Mouse (Mus musculus) cerebellum, postnatal 14 days (tissue): ENCODE data around the gene Vti1b.

Experiments
- DNase-seq, 2 experiments: peaks; one replicate each; pipeline ENCODE4 v3.0.0; 2021; ENCODE audit warnings: mixed read lengths in 2 of 2

The Vti1b gene

GRCm38 (mm10) chr12:79136949-79137348 is 35.5 kb downstream of the Vti1b start:
- DNase-seq = no peak

DNA sequence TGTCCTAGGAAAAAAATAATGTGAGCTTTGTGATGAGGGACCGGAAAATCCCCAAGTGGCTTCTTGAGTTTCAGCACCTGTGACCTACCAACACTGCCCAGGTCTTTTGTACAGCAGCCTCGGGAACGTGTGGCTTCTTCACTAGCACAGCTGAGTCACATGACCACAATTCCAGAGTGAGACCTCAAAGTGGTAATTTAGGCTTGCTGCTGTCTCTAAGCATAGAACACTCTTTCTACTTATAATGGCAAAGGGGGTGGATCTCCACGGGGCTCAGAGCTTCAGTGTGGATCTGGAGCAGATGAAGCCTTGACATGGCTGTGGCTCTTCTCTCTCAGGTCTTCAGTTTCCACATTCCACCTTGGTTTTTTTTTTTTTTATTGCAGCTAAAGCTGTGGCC is 37.4 kb downstream of the Vti1b start:
- no peak for DNase-seq

DNA sequence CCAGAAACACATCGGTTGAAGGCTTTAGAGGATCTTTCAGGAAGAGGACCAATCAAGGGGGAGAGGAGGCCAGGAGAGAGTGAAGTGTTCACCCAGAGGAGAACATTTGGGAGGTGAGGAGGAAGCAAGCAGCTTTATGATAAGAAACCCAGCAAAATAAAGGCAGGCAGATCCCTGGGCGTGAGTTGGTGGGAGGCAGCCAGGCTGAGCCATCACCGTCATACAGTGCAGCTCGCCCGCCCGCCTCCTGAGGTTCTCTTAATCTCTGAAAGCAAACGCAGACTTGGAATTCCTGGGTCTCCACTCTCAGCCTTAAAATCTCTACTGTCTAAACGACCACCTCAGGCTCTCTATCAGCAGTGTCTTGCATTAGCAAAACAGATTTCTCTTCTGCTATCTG is 37.8 kb downstream of the Vti1b start:
- DNase-seq = no peak

DNA sequence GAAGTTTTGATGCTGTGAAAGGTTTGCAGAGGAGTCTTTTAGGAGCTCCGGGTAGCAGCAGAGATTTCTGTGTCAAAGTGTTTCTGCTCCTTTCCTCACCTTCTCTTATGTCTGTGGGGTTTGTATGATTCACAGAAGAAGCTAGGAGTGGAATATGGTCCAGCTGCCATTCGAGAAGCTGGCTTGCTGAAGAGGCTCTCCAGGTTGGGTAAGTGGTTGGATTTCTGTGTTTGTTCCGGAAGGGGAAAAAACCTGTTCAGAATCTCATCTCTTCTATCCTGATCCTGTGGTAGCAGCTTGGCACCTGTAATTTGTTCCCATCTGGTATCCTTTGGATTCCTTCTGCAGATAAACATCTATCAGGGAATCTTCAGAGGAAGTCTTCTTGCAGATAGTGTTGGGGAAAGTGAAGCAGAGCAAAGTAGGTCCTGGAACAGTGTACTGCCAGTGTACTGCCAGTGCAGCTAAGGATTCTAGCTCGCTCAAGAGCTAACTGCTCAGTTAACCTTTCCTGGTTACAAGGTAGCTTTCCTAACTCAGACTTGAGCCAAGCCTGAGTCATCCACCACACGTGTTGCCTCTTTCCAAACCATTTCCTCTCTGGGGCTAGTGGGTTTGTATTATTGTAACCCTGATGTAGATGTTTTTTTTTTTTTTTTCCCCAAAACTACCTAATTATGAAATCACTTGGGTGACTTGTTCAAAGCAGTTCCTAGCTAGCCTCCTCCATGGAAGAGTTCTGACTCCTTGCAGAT is 40.6 kb downstream of the Vti1b start:
- DNase-seq = peak; percentile 4 to 11

- DNase-seq = peak; percentile 38 to 41
Observed at GRCm38 (mm10) chr12:79131178-79131675, 41.2 kb downstream of the Vti1b start.

DNA sequence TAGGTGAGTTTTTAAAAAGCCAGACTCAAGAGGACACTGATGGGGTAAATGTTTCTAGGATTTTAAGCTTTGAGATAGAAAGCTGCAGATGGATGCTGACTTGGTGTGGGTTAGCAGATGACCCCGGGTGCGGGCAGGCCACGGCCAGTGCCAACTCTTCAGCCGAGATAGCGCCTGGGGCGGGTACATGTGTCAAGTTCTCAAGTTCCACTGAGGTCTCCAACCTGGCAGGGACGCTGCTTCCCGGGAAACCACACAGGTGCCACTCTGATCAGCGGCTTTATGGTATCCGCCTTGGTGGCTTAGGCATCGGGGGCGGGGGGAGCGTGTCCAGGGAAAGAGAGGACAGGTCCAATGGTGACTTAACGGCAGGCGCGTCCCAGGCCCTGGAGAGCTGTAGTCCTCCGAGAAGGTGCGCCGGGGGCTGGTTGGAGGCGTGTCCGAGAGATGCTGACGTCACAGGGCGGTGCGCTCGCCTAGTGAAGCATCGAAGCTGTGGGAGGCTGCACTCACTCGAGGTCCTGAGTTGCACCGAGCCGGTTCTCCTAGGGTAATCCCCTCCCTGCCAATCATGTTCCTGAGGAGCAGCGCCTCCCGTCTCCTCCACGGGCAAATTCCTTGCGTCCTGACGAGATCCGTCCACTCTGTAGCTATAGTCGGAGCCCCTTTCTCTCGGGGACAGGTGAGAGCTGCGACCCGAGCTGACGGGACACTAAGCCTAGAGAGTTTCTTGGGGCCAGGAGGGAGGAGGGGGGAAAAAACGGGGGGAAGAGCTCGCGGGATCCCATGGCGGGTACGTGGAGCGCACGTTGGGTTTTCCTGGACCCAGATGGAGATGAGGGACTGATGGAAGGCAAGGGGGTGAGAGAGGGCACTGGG is 41.9 kb downstream of the Vti1b start, which contains the start of gene Arg2:
Gene Arg2 (plus strand): TSS at position 479 of the 879 bp plus-strand sequence.
- DNase-seq = peak; percentile 87 to 90

GRCm38 (mm10) chr12:79122820-79123219 is 49.6 kb downstream of the Vti1b start:
- DNase-seq = peak in 1 of 2 experiments; percentile 9

- no peak for DNase-seq
Observed at GRCm38 (mm10) chr12:79118991-79119390, 53.5 kb downstream of the Vti1b start.
